Mouse (Mus musculus) cerebellum, postnatal 36 days (tissue): ENCODE data around the gene Pnpla8.

Experiments
- DNase-seq, 2 experiments: peaks; one replicate each; pipeline ENCODE4 v3.0.0; 2021 to 2022; ENCODE audit warnings: mixed read lengths in 2 of 2

Pnpla8 gene

DNA sequence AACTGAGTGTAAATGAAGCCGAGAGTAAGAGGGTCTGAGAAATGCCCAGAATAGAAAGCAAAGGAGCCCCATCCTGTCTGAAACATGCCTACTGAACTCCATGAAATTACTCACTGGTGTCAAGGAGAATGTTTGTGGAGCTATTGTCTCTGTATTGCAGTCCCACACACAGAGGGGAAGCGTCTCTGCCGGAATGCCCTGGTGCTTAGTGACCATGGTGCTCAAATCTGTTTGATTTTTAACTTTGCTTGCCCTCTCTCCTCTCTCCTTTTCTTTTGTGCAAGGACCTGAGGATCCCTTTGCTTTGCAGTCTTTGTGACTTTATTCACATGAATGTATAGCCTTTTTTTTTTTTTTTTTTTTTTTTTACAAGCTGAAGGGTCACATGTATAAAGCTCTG is 136.3 kb downstream of the Pnpla8 start:
- no peak for DNase-seq

DNA sequence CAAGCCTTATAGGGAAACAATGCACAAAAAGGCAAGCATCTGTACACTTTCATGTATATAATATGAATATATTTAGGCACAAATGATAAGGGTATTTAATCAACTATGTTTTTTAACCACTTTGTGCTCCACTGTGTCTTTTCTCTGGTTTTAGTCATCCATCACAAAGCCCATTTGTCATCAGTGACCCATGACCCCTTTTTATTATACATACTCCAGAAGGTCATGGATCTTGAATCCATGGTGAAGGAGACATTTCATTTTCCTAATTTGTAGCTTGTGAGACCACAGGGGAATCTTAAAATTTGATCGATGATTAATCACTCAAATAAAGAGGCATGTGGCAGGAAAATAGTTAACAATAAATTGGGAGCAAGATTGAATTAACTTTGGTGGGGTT is 136.7 kb downstream of the Pnpla8 start:
- DNase-seq: no peak

- no peak for DNase-seq
These were observed 150.0 kb downstream of the Pnpla8 start for GRCm38 (mm10) chr12:44371076-44371710.
